ENCODE assay signal across 29 mouse cellular contexts in the genomic region with DNA sequence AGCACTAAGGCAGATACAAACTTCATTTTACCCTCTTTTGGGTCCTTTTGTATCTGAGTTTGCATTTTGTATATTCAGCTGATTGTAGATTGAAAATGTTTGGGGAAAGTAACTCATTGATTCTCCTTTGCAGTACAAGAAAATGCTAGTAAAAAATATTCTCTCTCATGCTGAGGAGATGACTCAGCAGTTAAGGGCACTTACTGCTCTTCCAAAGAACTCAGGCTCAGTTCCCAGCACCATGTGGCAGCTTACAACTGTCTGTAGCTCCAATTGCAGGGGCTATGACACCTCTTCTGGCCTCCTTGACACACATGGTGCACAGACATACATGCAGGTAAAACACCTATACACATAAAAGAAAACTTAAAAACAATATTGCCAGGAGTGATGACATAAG. TPM values are rescaled to one million over a fixed set of nuclear protein-coding genes. Genes with fewer than 3 reads are reported as not detected.
"Had no signal": no experiment of that assay in that cellular context is flagged by ENCODE, and none has a peak within 500 bp of the region (broad histone marks: within the 10 kb centered on the region; RNA-seq: fewer than 3 reads in every experiment).

No protein-coding gene starts in this region.

- H3K27me3 ChIP-seq: embryonic facial prominence, embryonic 12.5 days; embryonic facial prominence, embryonic 13.5 days; embryonic facial prominence, embryonic 15.5 days; forebrain, embryonic 12.5 days; forebrain, embryonic 13.5 days; forebrain, embryonic 15.5 days had no signal

- H3K9ac ChIP-seq: embryonic facial prominence, embryonic 12.5 days; embryonic facial prominence, embryonic 13.5 days; embryonic facial prominence, embryonic 15.5 days; forebrain, embryonic 12.5 days; forebrain, embryonic 13.5 days; forebrain, embryonic 15.5 days; forebrain, postnatal 0 days had no signal

- H3K4me2 ChIP-seq: embryonic facial prominence, embryonic 12.5 days; embryonic facial prominence, embryonic 13.5 days; embryonic facial prominence, embryonic 15.5 days; forebrain, embryonic 12.5 days; forebrain, embryonic 13.5 days; forebrain, embryonic 15.5 days had no signal

- H3K4me1 ChIP-seq: embryonic facial prominence, embryonic 10.5 days; embryonic facial prominence, embryonic 12.5 days; embryonic facial prominence, embryonic 13.5 days; embryonic facial prominence, embryonic 15.5 days; forebrain, embryonic 10.5 days; forebrain, embryonic 12.5 days; forebrain, embryonic 13.5 days; forebrain, embryonic 15.5 days had no signal

- H3K9me3 ChIP-seq: embryonic facial prominence, embryonic 10.5 days; embryonic facial prominence, embryonic 12.5 days; embryonic facial prominence, embryonic 13.5 days; embryonic facial prominence, embryonic 15.5 days; forebrain, embryonic 10.5 days; forebrain, embryonic 12.5 days; forebrain, embryonic 13.5 days; forebrain, embryonic 15.5 days had no signal

- ATAC-seq: forebrain, embryonic 13.5 days; forebrain, embryonic 14.5 days; forebrain, embryonic 15.5 days; forebrain, embryonic 16.5 days; forebrain, postnatal 0 days had no signal

- H3K4me3 ChIP-seq: embryonic facial prominence, embryonic 10.5 days; embryonic facial prominence, embryonic 12.5 days; embryonic facial prominence, embryonic 13.5 days; embryonic facial prominence, embryonic 15.5 days; erythroblast, embryonic 14.5 days; forebrain, embryonic 10.5 days; forebrain, embryonic 12.5 days; forebrain, embryonic 13.5 days; forebrain, embryonic 15.5 days; gastrocnemius, adult 2 months; heart, adult 2 months had no signal

- DNase-seq: cerebellum, adult 8-10 months; cerebellum, adult 9-10 months; cerebellum, adult 9-11 months; cerebellum, postnatal 10 days; cerebellum, postnatal 14 days; cerebellum, postnatal 25 days; cerebellum, postnatal 36 days; embryo, embryonic 11 days; forebrain, postnatal 0 days; gastrocnemius, adult 2 months; gastrocnemius, postnatal 10 days; gastrocnemius, postnatal 14 days; gastrocnemius, postnatal 25 days; gastrocnemius, postnatal 36 days; heart, adult 11 months; heart, adult 18-20 months; heart, adult 2 months had no signal

- H3K27ac ChIP-seq: embryonic facial prominence, embryonic 10.5 days; embryonic facial prominence, embryonic 12.5 days; embryonic facial prominence, embryonic 13.5 days; embryonic facial prominence, embryonic 15.5 days; forebrain, embryonic 10.5 days; forebrain, embryonic 12.5 days; forebrain, embryonic 13.5 days; forebrain, embryonic 15.5 days; gastrocnemius, adult 2 months; heart, adult 2 months had no signal

RNA-seq across cellular contexts. Expression of a gene that starts 35.6 kb away (rescaled TPM):
- total RNA-seq: gastrocnemius, postnatal 36 days; granulocyte monocyte progenitor cell, adult 5-6 weeks; heart, adult 18-20 months had no signal
- polyA plus RNA-seq: forebrain, embryonic 15.5 days had no signal
